Mouse (Mus musculus) neural tube, embryonic 15.5 days (tissue): Measurements from ENCODE around the gene Slc9a9. TPM values are rescaled to one million over a fixed set of nuclear protein-coding genes. Genes with fewer than 3 reads are reported as not detected.
A peak's percentile ranks its signal among the peaks of the same experiment; 100 is the strongest.

ENCODE experiments used
- ATAC-seq: fragments of 200-750 bp; cut with Nextera tagmentation; 2 replicates; pipeline ENCODE4 v1.8.0; 2017; ENCODE audit warnings: mild to moderate bottlenecking, moderate TSS enrichment, moderate library complexity; ENCODE audit not compliant: low FRiP score
- H3K27ac ChIP-seq: fragments of 300-500 bp; sonication (generic); replicated peaks from 2 replicates; pipeline ENCODE4 v1.5.1; 2015; ENCODE audit warnings: mild to moderate bottlenecking, inconsistent platforms
- H3K27me3 ChIP-seq: fragments of 300-500 bp; sonication (generic); replicated peaks from 2 replicates; pipeline ENCODE4 v1.6.1; 2015; ENCODE audit warnings: inconsistent platforms
- H3K36me3 ChIP-seq: fragments of 300-500 bp; sonication (generic); 2 replicates; pipeline ENCODE4 v1.6.1; 2015; ENCODE audit warnings: inconsistent platforms
- H3K4me1 ChIP-seq: fragments of 300-500 bp; sonication (generic); 2 replicates; pipeline ENCODE4 v1.6.1; 2015; ENCODE audit warnings: inconsistent platforms
- H3K4me2 ChIP-seq: fragments of 300-500 bp; sonication (generic); 2 replicates; pipeline ENCODE4 v1.6.1; 2015; ENCODE audit warnings: inconsistent platforms, mild to moderate bottlenecking, moderate library complexity
- H3K4me3 ChIP-seq: fragments of 300-500 bp; sonication (generic); replicated peaks from 2 replicates; pipeline ENCODE4 v1.5.1; 2015; ENCODE audit warnings: mild to moderate bottlenecking, inconsistent platforms
- H3K9ac ChIP-seq: fragments of 300-500 bp; sonication (generic); replicated peaks from 2 replicates; pipeline ENCODE4 v1.6.1; 2015; ENCODE audit warnings: mild to moderate bottlenecking, inconsistent platforms
- H3K9me3 ChIP-seq: fragments of 300-500 bp; sonication (generic); replicated peaks from 2 replicates; pipeline ENCODE4 v1.6.1; 2016; ENCODE audit warnings: inconsistent platforms
- WGBS: fragments of 180-500 bp; shearing (Covaris S2); methylation state at CpG from one replicate; pipeline ENCODE4 v1.1.7; 2015; ENCODE audit warnings: mixed read lengths; 5-methylcytosine and 5-hydroxymethylcytosine counted together
- polyA plus RNA-seq: library from polyadenylated mRNA; unstranded; fragments of >200 nt; fragmentation: Nextera tagmentation; extraction: Ambion mirVana; gene quantifications from 2 replicates; pipeline ENCODE4 v1.2.1, GENCODE M21; 2015

The Slc9a9 gene
- polyA plus RNA-seq, 1 experiment from 2014 or later, result 9.2 TPM

DNA sequence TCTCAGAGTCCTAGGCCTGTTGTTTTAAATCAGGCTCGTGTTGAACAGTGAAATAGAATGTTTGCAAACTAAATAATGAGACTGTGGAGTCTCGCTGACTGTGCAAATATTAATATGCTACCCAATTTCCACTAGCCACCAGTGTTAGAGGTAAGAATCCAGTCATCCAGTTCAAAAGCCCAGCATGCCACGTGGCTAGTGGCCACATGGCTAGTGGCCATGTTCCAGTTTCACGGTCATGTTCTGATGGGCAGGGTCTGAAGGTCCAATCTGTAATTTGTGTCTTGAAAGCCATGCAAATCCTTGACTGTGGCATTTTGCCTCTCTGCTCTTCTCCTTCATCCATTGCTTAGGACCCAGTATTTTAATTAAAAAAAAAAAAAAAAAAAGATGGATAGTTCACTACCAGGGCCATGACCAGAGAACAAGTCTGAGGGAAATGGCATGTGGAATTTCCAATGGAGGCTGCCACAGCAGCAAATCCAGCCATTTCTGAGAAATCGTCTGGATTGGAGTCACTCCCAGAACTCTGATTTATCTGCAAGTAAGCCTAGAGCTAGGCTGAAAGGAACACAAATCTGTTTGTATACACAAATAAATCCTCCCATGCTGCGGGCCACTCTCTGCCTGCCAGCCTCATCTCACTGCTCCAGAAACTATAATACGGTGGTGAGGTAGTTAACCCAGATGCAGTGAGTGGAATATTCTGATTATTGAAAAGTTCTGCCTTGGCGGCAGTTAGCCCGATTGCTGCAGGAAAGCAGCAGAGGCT, 35.5 kb downstream of the Slc9a9 start:
- Histone ChIP-seq H3K4me3 (no peak overlapping the region), H3K9ac (no peak overlapping the region), H3K9me3 (no peaks in the 10 kb centered on the region), H3K4me2 (no peak overlapping the region), H3K27me3 (no peaks in the 10 kb centered on the region), H3K36me3 (no peaks in the 10 kb centered on the region), H3K4me1 (peaks cover 10% of the 10 kb centered on the region; the same call in 1 of the 2 replicates), H3K27ac (peak overlapping the region; percentile 8; the same call in 1 of the 2 replicates)
- ATAC-seq, result no peak
- WGBS, result 69% methylated on average over 9 of the region's 9 CpGs

DNA sequence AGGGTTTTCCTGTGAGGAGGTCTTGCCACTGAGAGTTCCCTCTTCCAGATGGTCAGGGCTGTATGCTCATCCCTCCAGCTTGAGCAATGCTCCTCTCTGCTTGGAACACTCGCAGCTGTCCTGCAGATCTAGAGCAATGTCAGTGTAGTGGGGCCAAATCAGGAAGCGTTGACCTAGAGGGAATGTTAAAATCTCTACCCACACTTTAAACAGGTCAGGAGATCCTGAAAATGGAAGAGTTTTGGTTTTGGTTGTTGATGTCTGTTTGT, 36.0 kb downstream of the Slc9a9 start:
- no peaks in the 10 kb centered on the region for H3K27me3 ChIP-seq
- H3K4me1 ChIP-seq, result peaks cover 10% of the 10 kb centered on the region; the same call in 1 of the 2 replicates
- no peak overlapping the region for H3K4me2 ChIP-seq
- no peak overlapping the region for H3K4me3 ChIP-seq
- no peaks in the 10 kb centered on the region for H3K36me3 ChIP-seq
- WGBS, result 92% methylated on average over 2 of the region's 2 CpGs
- no peak for ATAC-seq
- no peak overlapping the region for H3K9ac ChIP-seq
- no peaks in the 10 kb centered on the region for H3K9me3 ChIP-seq
- H3K27ac ChIP-seq, result peak overlapping the region; percentile 8; the same call in 1 of the 2 replicates

- Histone ChIP-seq H3K27ac (no peak overlapping the region), H3K4me1 (no peaks in the 10 kb centered on the region), H3K27me3 (no peaks in the 10 kb centered on the region), H3K9me3 (no peaks in the 10 kb centered on the region), H3K9ac (no peak overlapping the region), H3K4me2 (no peak overlapping the region), H3K36me3 (no peaks in the 10 kb centered on the region), H3K4me3 (no peak overlapping the region)
- 93% methylated on average over 5 of the region's 5 CpGs for WGBS
- ATAC-seq, result no peak
Observed at GRCm38 (mm10) chr9:94712084-94712483, 42.4 kb downstream of the Slc9a9 start.

DNA sequence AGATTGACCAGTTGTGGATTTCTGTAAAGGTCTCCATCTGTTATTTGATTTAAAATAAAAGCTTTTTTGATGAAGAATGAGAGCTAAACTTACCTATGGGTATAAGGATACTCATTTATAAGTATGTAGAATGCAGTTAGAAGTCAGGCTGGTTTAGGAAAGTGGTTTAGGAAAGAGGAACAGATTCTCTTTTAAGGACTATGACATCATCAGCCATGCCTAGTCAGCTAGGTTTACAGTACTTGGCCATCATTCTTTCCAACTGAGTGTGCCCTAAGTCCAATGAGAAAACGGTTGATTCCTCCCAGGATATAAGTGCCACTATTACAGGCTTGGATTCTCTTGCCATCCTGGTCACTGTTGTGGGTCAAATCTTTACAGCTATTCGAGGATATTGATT, 47.0 kb downstream of the Slc9a9 start:
- Histone ChIP-seq H3K4me1 (no peaks in the 10 kb centered on the region), H3K27ac (no peak overlapping the region), H3K27me3 (no peaks in the 10 kb centered on the region), H3K4me3 (no peak overlapping the region), H3K36me3 (no peaks in the 10 kb centered on the region), H3K4me2 (no peak overlapping the region), H3K9ac (no peak overlapping the region), H3K9me3 (no peaks in the 10 kb centered on the region)
- no peak for ATAC-seq
- WGBS, result 85% methylated on average over 2 of the region's 2 CpGs

GRCm38 (mm10) chr9:94723631-94724030, 53.9 kb downstream of the Slc9a9 start:
- H3K9me3 ChIP-seq, result no peaks in the 10 kb centered on the region
- WGBS, result 27% methylated on average over 2 of the region's 2 CpGs
- no peaks in the 10 kb centered on the region for H3K36me3 ChIP-seq
- H3K4me2 ChIP-seq, result no peak overlapping the region
- no peaks in the 10 kb centered on the region for H3K27me3 ChIP-seq
- ATAC-seq, result peak; percentile 69; the same call in 1 of the 2 replicates
- H3K9ac ChIP-seq, result no peak overlapping the region
- H3K4me1 ChIP-seq, result 0 out of 2 replicates have a peak, but pooled peaks cover 4% of the 10 kb centered on the region
- peak overlapping the region; percentile 34; the same call in 1 of the 2 replicates for H3K27ac ChIP-seq
- no peak overlapping the region for H3K4me3 ChIP-seq

DNA sequence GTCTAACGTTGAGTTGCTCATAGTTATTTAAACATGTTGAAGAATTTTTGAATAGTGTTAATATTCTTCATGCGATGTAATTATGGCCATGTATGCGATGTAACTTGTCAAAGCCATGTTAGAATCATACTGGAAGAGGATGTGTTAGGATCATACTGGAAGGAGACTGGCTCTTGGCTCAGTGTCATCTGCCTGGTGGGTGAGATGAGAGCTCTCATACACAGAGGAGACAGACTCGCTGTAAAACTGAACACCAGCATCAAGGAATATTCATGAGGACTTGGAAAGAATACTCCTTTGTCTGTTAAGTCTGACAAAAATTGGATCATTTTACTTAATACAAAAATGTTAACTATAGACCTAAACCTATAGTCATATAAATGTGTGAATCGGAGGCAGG, 55.4 kb downstream of the Slc9a9 start:
- no peaks in the 10 kb centered on the region for H3K36me3 ChIP-seq
- H3K27ac ChIP-seq, result no peak overlapping the region
- 0 out of 2 replicates have a peak, but pooled peaks cover 4% of the 10 kb centered on the region for H3K4me1 ChIP-seq
- WGBS, result 88% methylated on average over 5 of the region's 5 CpGs
- no peak overlapping the region for H3K9ac ChIP-seq
- no peaks in the 10 kb centered on the region for H3K27me3 ChIP-seq
- no peak overlapping the region for H3K4me3 ChIP-seq
- H3K4me2 ChIP-seq, result no peak overlapping the region
- no peaks in the 10 kb centered on the region for H3K9me3 ChIP-seq
- no peak for ATAC-seq

DNA sequence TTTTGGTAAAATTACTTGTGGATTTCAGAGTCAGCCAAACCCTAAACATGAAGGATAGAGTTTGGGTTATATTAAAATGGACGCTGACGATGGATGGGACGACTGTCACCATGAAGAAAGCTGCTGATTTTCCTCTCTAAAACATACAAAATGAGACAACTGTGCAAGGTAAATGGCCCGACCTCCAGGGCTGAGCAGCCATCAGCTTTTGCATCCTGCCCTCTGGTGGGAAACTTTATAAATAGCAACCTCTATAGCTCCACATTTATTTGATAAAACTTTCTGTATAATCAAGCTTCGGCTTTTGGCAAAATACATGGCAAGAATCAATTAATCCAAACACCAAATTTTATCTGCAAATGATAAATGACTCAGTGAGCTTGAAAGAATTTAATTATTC, 57.7 kb downstream of the Slc9a9 start:
- no peak overlapping the region for H3K4me3 ChIP-seq
- no peaks in the 10 kb centered on the region for H3K9me3 ChIP-seq
- 0 out of 2 replicates have a peak, but pooled peaks cover 4% of the 10 kb centered on the region for H3K4me1 ChIP-seq
- 35% methylated on average over 5 of the region's 5 CpGs for WGBS
- H3K36me3 ChIP-seq, result no peaks in the 10 kb centered on the region
- H3K9ac ChIP-seq, result no peak overlapping the region
- no peak overlapping the region for H3K4me2 ChIP-seq
- H3K27me3 ChIP-seq, result no peaks in the 10 kb centered on the region
- 0 out of 2 replicates have a peak, but pooled peaks have one; percentile 51 for ATAC-seq
- H3K27ac ChIP-seq, result no peak overlapping the region

GRCm38 (mm10) chr9:94730396-94730795, 60.7 kb downstream of the Slc9a9 start:
- H3K4me2 ChIP-seq, result no peak overlapping the region
- no peak overlapping the region for H3K27ac ChIP-seq
- no peak overlapping the region for H3K4me3 ChIP-seq
- 0 out of 2 replicates have a peak, but pooled peaks cover 3% of the 10 kb centered on the region for H3K4me1 ChIP-seq
- 91% methylated on average over 8 of the region's 8 CpGs for WGBS
- no peaks in the 10 kb centered on the region for H3K9me3 ChIP-seq
- no peak for ATAC-seq
- no peak overlapping the region for H3K9ac ChIP-seq
- no peaks in the 10 kb centered on the region for H3K36me3 ChIP-seq
- no peaks in the 10 kb centered on the region for H3K27me3 ChIP-seq

- WGBS, result 57% methylated on average over 6 of the region's 6 CpGs
- Histone ChIP-seq H3K4me2 (no peak overlapping the region), H3K27ac (no peak overlapping the region; the same call in 1 of the 2 replicates), H3K36me3 (no peaks in the 10 kb centered on the region), H3K27me3 (no peaks in the 10 kb centered on the region), H3K9ac (no peak overlapping the region), H3K4me3 (no peak overlapping the region), H3K9me3 (no peaks in the 10 kb centered on the region), H3K4me1 (0 out of 2 replicates have a peak, but pooled peaks cover 9% of the 10 kb centered on the region)
- ATAC-seq, result no peak
Observed at GRCm38 (mm10) chr9:94732136-94732535, 62.4 kb downstream of the Slc9a9 start.

- H3K4me2 ChIP-seq, result no peak overlapping the region
- H3K36me3 ChIP-seq, result no peaks in the 10 kb centered on the region
- H3K27me3 ChIP-seq, result no peaks in the 10 kb centered on the region
- no peak overlapping the region; the same call in 1 of the 2 replicates for H3K27ac ChIP-seq
- no peak; the same call in 1 of the 2 replicates for ATAC-seq
- H3K4me3 ChIP-seq, result no peak overlapping the region
- 59% methylated on average over 8 of the region's 8 CpGs for WGBS
- H3K9me3 ChIP-seq, result no peaks in the 10 kb centered on the region
- 0 out of 2 replicates have a peak, but pooled peaks cover 9% of the 10 kb centered on the region for H3K4me1 ChIP-seq
- no peak overlapping the region for H3K9ac ChIP-seq
Observed at GRCm38 (mm10) chr9:94732599-94733287, 63.0 kb downstream of the Slc9a9 start.

DNA sequence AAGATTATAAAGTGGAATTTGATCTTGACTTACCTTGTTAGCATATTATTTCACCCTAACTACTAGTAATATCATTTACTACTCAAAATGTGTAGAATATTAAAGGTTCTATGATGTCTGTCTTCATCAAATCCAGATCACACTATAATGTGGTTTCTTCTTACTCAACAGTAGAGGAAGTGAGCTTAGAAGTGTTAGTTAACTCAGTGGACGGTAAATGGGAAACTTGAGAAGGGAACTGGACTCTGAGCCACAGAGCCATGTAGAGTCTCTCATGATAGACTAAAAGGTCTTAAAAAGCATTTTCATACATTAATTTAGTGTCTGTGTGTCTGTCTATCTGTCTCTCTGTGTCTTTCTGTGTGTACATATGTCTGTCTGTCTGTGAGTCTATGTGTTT, 64.6 kb downstream of the Slc9a9 start:
- Histone ChIP-seq H3K27ac (no peak overlapping the region), H3K4me1 (0 out of 2 replicates have a peak, but pooled peaks cover 12% of the 10 kb centered on the region), H3K4me2 (no peak overlapping the region), H3K27me3 (no peaks in the 10 kb centered on the region), H3K36me3 (no peaks in the 10 kb centered on the region), H3K4me3 (no peak overlapping the region), H3K9ac (no peak overlapping the region), H3K9me3 (no peaks in the 10 kb centered on the region)
- ATAC-seq, result no peak
- WGBS, result 93% methylated on average over 1 of the region's 1 CpGs

- no peak overlapping the region for H3K4me2 ChIP-seq
- no peak overlapping the region for H3K9ac ChIP-seq
- ATAC-seq, result no peak
- H3K4me1 ChIP-seq, result 0 out of 2 replicates have a peak, but pooled peaks cover 12% of the 10 kb centered on the region
- H3K36me3 ChIP-seq, result no peaks in the 10 kb centered on the region
- no peaks in the 10 kb centered on the region for H3K9me3 ChIP-seq
- 67% methylated on average over 5 of the region's 5 CpGs for WGBS
- no peaks in the 10 kb centered on the region for H3K27me3 ChIP-seq
- no peak overlapping the region for H3K27ac ChIP-seq
- no peak overlapping the region for H3K4me3 ChIP-seq
Observed at GRCm38 (mm10) chr9:94737226-94737625, 67.5 kb downstream of the Slc9a9 start.
